Mouse (Mus musculus) cerebellum, adult 11 months (tissue): ENCODE data around the gene Slc22a17.

Source experiments
- DNase-seq: peaks from one replicate; pipeline ENCODE4 v3.0.0; 2022

The Slc22a17 gene

DNA sequence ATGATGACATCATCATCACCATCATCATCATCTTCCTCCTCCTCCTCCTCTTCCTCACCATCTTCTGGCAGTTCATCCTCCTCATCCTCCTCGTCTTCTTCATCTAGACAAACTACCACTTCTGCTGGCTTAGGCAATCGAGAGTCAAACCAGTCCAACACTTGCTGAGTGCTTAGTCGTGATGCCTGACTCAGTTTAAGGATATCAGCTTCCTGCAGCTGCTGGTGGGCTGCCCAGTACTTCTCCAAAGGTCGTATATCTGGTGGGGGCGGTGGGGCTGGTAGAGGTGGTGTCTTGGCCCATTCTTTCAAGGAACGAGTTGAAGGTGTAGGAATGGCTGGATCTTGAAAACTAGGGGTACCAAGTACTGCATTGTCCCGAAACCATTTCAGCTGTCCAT lies 56.2 kb downstream of the Slc22a17 start:
- DNase-seq: no peak
